Mouse (Mus musculus): Measurements from ENCODE around the gene Klf2. TPM values are rescaled to one million over a fixed set of nuclear protein-coding genes. Genes with fewer than 3 reads are reported as not detected.

Gene Klf2
- polyA plus RNA-seq, 1 experiment: 22.2 TPM

GRCm38 (mm10) chr8:72354272-72354671 is 35.4 kb downstream of the Klf2 start:
- Histone ChIP-seq H3K4me1 (ENCODE audit: control insufficient read depth, insufficient read depth, low read length) (peaks cover 15% of the 10 kb centered on the region), H3K4me3 (ENCODE audit: insufficient read depth, low read depth, low read length) (no peak overlapping the region), H3K27me3 (replicated peaks; ENCODE audit: control insufficient read depth, insufficient read depth, low read length) (no peaks in the 10 kb centered on the region), H3K36me3 (ENCODE audit: control insufficient read depth, insufficient read depth, low read length) (no peaks in the 10 kb centered on the region), H3K27ac (ENCODE audit: insufficient read depth, low read depth, low read length) (peak overlapping the region; percentile 82)
- peak; percentile 83 for DNase-seq
- TF ChIP-seq POLR2A (IDR thresholded peaks at IDR 0.05; ENCODE audit: low read depth, low read length) (no peak), CTCF (conservative IDR thresholded peaks at IDR 0.05; ENCODE audit: insufficient read depth, insufficient read length, low read depth, low read length) (no peak)
- 25% methylated on average over 11 of the region's 11 CpGs for WGBS

GRCm38 (mm10) chr8:72356593-72356992 is 37.8 kb downstream of the Klf2 start:
- TF ChIP-seq CTCF (conservative IDR thresholded peaks at IDR 0.05; ENCODE audit: insufficient read depth, insufficient read length, low read depth, low read length) (no peak), POLR2A (IDR thresholded peaks at IDR 0.05; ENCODE audit: low read depth, low read length) (no peak)
- H3K36me3 ChIP-seq (ENCODE audit: control insufficient read depth, insufficient read depth, low read length): no peaks in the 10 kb centered on the region
- H3K4me1 ChIP-seq (ENCODE audit: control insufficient read depth, insufficient read depth, low read length): peaks cover 15% of the 10 kb centered on the region
- DNase-seq: no peak
- no peak overlapping the region for H3K27ac ChIP-seq (ENCODE audit: insufficient read depth, low read depth, low read length)
- H3K4me3 ChIP-seq (ENCODE audit: insufficient read depth, low read depth, low read length): no peak overlapping the region
- no peaks in the 10 kb centered on the region for H3K27me3 ChIP-seq (replicated peaks; ENCODE audit: control insufficient read depth, insufficient read depth, low read length)
- 88% methylated on average over 3 of the region's 3 CpGs for WGBS

GRCm38 (mm10) chr8:72360162-72360561 is 41.3 kb downstream of the Klf2 start:
- Histone ChIP-seq H3K27me3 (replicated peaks; ENCODE audit: control insufficient read depth, insufficient read depth, low read length) (no peaks in the 10 kb centered on the region), H3K36me3 (ENCODE audit: control insufficient read depth, insufficient read depth, low read length) (no peaks in the 10 kb centered on the region), H3K4me3 (ENCODE audit: insufficient read depth, low read depth, low read length) (no peak overlapping the region), H3K27ac (ENCODE audit: insufficient read depth, low read depth, low read length) (no peak overlapping the region), H3K4me1 (ENCODE audit: control insufficient read depth, insufficient read depth, low read length) (no peaks in the 10 kb centered on the region)
- TF ChIP-seq POLR2A (IDR thresholded peaks at IDR 0.05; ENCODE audit: low read depth, low read length): no peak
- TF ChIP-seq CTCF (conservative IDR thresholded peaks at IDR 0.05; ENCODE audit: insufficient read depth, insufficient read length, low read depth, low read length): no peak
- peak; percentile 30 for DNase-seq

- no peaks in the 10 kb centered on the region for H3K36me3 ChIP-seq (ENCODE audit: control insufficient read depth, insufficient read depth, low read length)
Observed at GRCm38 (mm10) chr8:72362754-72363153, 43.9 kb downstream of the Klf2 start.

GRCm38 (mm10) chr8:72363457-72363856 is 44.6 kb downstream of the Klf2 start:
- H3K27me3 ChIP-seq (replicated peaks; ENCODE audit: control insufficient read depth, insufficient read depth, low read length): no peaks in the 10 kb centered on the region
- H3K36me3 ChIP-seq (ENCODE audit: control insufficient read depth, insufficient read depth, low read length): no peaks in the 10 kb centered on the region
- WGBS: 61% methylated on average over 7 of the region's 7 CpGs
- peak overlapping the region; percentile 31; the same call in 1 of the 2 replicates for H3K4me3 ChIP-seq (ENCODE audit: insufficient read depth, low read depth, low read length)
- H3K4me1 ChIP-seq (ENCODE audit: control insufficient read depth, insufficient read depth, low read length): no peaks in the 10 kb centered on the region
- H3K27ac ChIP-seq (ENCODE audit: insufficient read depth, low read depth, low read length): peak overlapping the region; percentile 68
- no peak for TF ChIP-seq CTCF (conservative IDR thresholded peaks at IDR 0.05; ENCODE audit: insufficient read depth, insufficient read length, low read depth, low read length)
- TF ChIP-seq POLR2A (IDR thresholded peaks at IDR 0.05; ENCODE audit: low read depth, low read length): peak; percentile 35
- peak; percentile 85 for DNase-seq

More at GRCm38 (mm10) chr8:72362754-72363153, 43.9 kb downstream of the Klf2 start:
- Histone ChIP-seq H3K27me3 (replicated peaks; ENCODE audit: control insufficient read depth, insufficient read depth, low read length) (no peaks in the 10 kb centered on the region), H3K4me1 (ENCODE audit: control insufficient read depth, insufficient read depth, low read length) (no peaks in the 10 kb centered on the region), H3K27ac (ENCODE audit: insufficient read depth, low read depth, low read length) (peak overlapping the region; percentile 42; the same call in 1 of the 2 replicates), H3K4me3 (ENCODE audit: insufficient read depth, low read depth, low read length) (no peak overlapping the region)
- TF ChIP-seq POLR2A (IDR thresholded peaks at IDR 0.05; ENCODE audit: low read depth, low read length) (no peak), CTCF (conservative IDR thresholded peaks at IDR 0.05; ENCODE audit: insufficient read depth, insufficient read length, low read depth, low read length) (no peak)
- 90% methylated on average over 4 of the region's 4 CpGs for WGBS
- DNase-seq: no peak

GRCm38 (mm10) chr8:72365016-72365415 is 46.2 kb downstream of the Klf2 start:
- WGBS: 84% methylated on average over 2 of the region's 2 CpGs
- 0 out of 2 replicates have a peak overlapping the region, but pooled peaks have one; percentile 16 for H3K4me3 ChIP-seq (ENCODE audit: insufficient read depth, low read depth, low read length)
- no peaks in the 10 kb centered on the region for H3K4me1 ChIP-seq (ENCODE audit: control insufficient read depth, insufficient read depth, low read length)
- TF ChIP-seq CTCF (conservative IDR thresholded peaks at IDR 0.05; ENCODE audit: insufficient read depth, insufficient read length, low read depth, low read length) (no peak), POLR2A (IDR thresholded peaks at IDR 0.05; ENCODE audit: low read depth, low read length) (no peak)
- H3K27me3 ChIP-seq (replicated peaks; ENCODE audit: control insufficient read depth, insufficient read depth, low read length): no peaks in the 10 kb centered on the region
- H3K27ac ChIP-seq (ENCODE audit: insufficient read depth, low read depth, low read length): peak overlapping the region; percentile 68
- no peaks in the 10 kb centered on the region; the same call in 1 of the 2 replicates for H3K36me3 ChIP-seq (ENCODE audit: control insufficient read depth, insufficient read depth, low read length)
- DNase-seq: peak; percentile 27

- DNase-seq: peak; percentile 83
- Histone ChIP-seq H3K27me3 (replicated peaks; ENCODE audit: control insufficient read depth, insufficient read depth, low read length) (no peaks in the 10 kb centered on the region), H3K36me3 (ENCODE audit: control insufficient read depth, insufficient read depth, low read length) (no peaks in the 10 kb centered on the region; the same call in none of the 2 replicates), H3K4me3 (ENCODE audit: insufficient read depth, low read depth, low read length) (peak overlapping the region; percentile 1; the same call in 1 of the 2 replicates), H3K4me1 (ENCODE audit: control insufficient read depth, insufficient read depth, low read length) (no peaks in the 10 kb centered on the region), H3K27ac (ENCODE audit: insufficient read depth, low read depth, low read length) (0 out of 2 replicates have a peak overlapping the region, but pooled peaks have one; percentile 13)
- 9% methylated on average over 3 of the region's 3 CpGs for WGBS
- TF ChIP-seq POLR2A (IDR thresholded peaks at IDR 0.05; ENCODE audit: low read depth, low read length) (no peak), CTCF (conservative IDR thresholded peaks at IDR 0.05; ENCODE audit: insufficient read depth, insufficient read length, low read depth, low read length) (peak; percentile 93)
Observed at GRCm38 (mm10) chr8:72365826-72366225, 47.0 kb downstream of the Klf2 start.

Measured in kidney, adult 2 months (tissue).